Mouse (Mus musculus) heart, adult 2 months (tissue): ENCODE results near the gene Pnmal2. TPM values are rescaled to one million over a fixed set of nuclear protein-coding genes. Genes with fewer than 3 reads are reported as not detected.

ENCODE experiments used
- DNase-seq, 2 experiments: peaks; one replicate each; pipeline ENCODE4 v3.0.0; 2021
- H3K27ac ChIP-seq: fragments of 200-600 bp; 2 replicates; pipeline ENCODE4 v1.8.1; 2022
- H3K27me3 ChIP-seq: fragments of 200-500 bp; 2 replicates; pipeline ENCODE4 v1.6.1; 2012; ENCODE audit warnings: mild to moderate bottlenecking, low read length, inconsistent platforms, mixed read lengths; ENCODE audit not compliant: control insufficient read depth, insufficient read depth
- H3K36me3 ChIP-seq: fragments of 200-500 bp; 2 replicates; pipeline ENCODE4 v1.6.1; 2012; ENCODE audit warnings: low read length, inconsistent platforms; ENCODE audit not compliant: control insufficient read depth, insufficient read depth
- H3K4me1 ChIP-seq: fragments of 200-500 bp; 2 replicates; pipeline ENCODE4 v1.6.1; 2011; ENCODE audit warnings: low read length; ENCODE audit not compliant: control insufficient read depth, insufficient read depth
- H3K4me3 ChIP-seq: fragments of 200-600 bp; 2 replicates; pipeline ENCODE4 v1.8.1; 2022
- H3K79me2 ChIP-seq: fragments of 200-500 bp; replicated peaks from 2 replicates; pipeline ENCODE4 v1.6.1; 2012; ENCODE audit warnings: mild to moderate bottlenecking, inconsistent platforms, low read length, moderate library complexity, mixed read lengths; ENCODE audit not compliant: control insufficient read depth, insufficient read depth
- H3K9ac ChIP-seq: fragments of 200-500 bp; 2 replicates; pipeline ENCODE4 v1.6.1; 2012; ENCODE audit warnings: low read depth, mild to moderate bottlenecking, control low read depth, inconsistent platforms, low read length, mixed read lengths
- CTCF ChIP-seq: fragments of 200-600 bp; IDR thresholded peaks from 2 replicates; pipeline ENCODE4 v1.8.1; 2022; ENCODE audit warnings: antibody characterized with exemption, mild to moderate bottlenecking, moderate library complexity
- EP300 ChIP-seq: fragments of 200-500 bp; IDR thresholded peaks from 2 replicates; pipeline ENCODE4 v1.6.1; 2011; ENCODE audit warnings: low read depth, low read length, control low read depth; ENCODE audit not compliant: insufficient read depth
- POLR2A ChIP-seq: fragments of 200-500 bp; IDR thresholded peaks from 2 replicates; pipeline ENCODE4 v1.6.1; 2011; ENCODE audit warnings: mild to moderate bottlenecking, low read depth, low read length, control low read depth; ENCODE audit not compliant: insufficient read depth
- WGBS: fragments of 180-500 bp; shearing (Covaris S2); methylation state at CpG from one replicate; pipeline ENCODE4 v1.1.7; 2018; 5-methylcytosine and 5-hydroxymethylcytosine counted together
- intact Hi-C: fragments of 180-260 bp; cut with DNase I; formaldehyde crosslinking; loops from one replicate; pipeline ENCODE4 v1.15.1; 2025
- polyA plus RNA-seq: library from polyadenylated mRNA; depleted of rRNA; stranded (reverse); fragments of >200 nt; gene quantifications from 2 replicates; pipeline ENCODE4 v1.2.3, GENCODE M21; 2012
- total RNA-seq, 2 experiments: library from RNA; stranded (reverse); gene quantifications; 2 replicates each; pipeline ENCODE4 v1.2.3; 2021

The Pnmal2 gene
- total and polyA plus RNA-seq, 3 experiments, result 3.5 to 4.1 (median 3.8) TPM

DNA sequence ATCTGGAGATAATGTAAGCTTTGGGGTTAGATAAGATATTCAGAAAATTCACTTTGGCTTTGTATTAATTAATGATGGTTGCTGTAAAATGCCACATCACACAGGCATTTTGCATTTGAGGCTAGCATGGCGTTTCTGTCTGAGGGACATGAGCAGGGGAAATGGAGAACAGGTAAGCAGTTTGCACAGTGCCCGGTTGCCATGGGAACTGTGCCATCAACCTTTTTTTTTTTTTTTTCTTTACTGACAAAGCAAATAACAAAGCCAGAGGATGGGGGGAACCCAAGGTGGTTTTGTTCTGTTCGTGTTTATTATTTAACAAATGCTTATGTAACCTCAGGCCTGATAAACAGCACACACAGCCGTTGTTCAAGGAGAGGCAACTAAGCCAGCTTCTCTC is 1.6 kb upstream of the Pnmal2 start:
- H3K36me3 ChIP-seq, result no peaks in the 10 kb centered on the region
- WGBS, result 71% methylated on average over 4 of the region's 4 CpGs

DNA sequence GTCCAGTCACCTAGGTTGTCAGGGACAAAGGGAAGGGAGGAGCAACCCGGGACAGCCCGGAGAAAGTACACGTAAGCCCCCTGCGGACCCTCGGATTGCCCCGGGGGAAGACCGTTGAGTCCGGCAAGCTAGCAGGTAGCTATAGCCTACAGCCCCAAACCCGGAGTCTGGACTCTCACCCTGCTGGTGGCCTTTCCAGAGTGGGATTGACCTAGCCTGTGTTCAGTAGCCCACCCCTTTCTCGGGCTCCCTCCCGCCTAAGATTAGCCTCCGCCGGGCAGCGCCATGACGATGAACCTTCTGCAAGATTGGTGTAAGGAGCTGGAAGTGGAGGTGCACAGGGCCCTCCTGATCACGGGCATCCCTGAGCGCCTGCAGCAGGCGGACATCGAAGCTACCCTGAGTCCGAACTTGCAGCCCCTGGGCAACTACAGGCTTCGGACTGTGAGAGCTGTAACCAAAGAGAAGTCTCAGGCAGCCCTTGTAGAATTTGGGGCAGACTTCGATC is 380 bp downstream of the Pnmal2 start:
- peak in 1 of 2 experiments; percentile 42 for DNase-seq
- WGBS, result 8% methylated on average over 22 of the region's 22 CpGs
- Histone ChIP-seq H3K79me2 (no peaks in the 10 kb centered on the region), H3K4me3 (peak overlapping the region; percentile 59), H3K27me3 (no peaks in the 10 kb centered on the region), H3K27ac (peak overlapping the region; percentile 56), H3K36me3 (no peaks in the 10 kb centered on the region), H3K4me1 (peaks cover 2% of the 10 kb centered on the region; the same call in 1 of the 2 replicates), H3K9ac (peak overlapping the region; percentile 84)
- TF ChIP-seq POLR2A, result no peak
- TF ChIP-seq EP300, result no peak
- no peak for TF ChIP-seq CTCF
- intact Hi-C loops, result no loop called here

More for the DNA sequence above, 1.6 kb upstream of the Pnmal2 start:
- no peak overlapping the region for H3K27ac ChIP-seq
- intact Hi-C loops, result no loop called here
- H3K4me1 ChIP-seq, result no peaks in the 10 kb centered on the region; the same call in 1 of the 2 replicates
- TF ChIP-seq EP300 (no peak), POLR2A (no peak), CTCF (no peak)
- no peaks in the 10 kb centered on the region for H3K79me2 ChIP-seq
- no peak for DNase-seq
- no peaks in the 10 kb centered on the region for H3K27me3 ChIP-seq
- no peak overlapping the region for H3K9ac ChIP-seq
- no peak overlapping the region for H3K4me3 ChIP-seq

DNA sequence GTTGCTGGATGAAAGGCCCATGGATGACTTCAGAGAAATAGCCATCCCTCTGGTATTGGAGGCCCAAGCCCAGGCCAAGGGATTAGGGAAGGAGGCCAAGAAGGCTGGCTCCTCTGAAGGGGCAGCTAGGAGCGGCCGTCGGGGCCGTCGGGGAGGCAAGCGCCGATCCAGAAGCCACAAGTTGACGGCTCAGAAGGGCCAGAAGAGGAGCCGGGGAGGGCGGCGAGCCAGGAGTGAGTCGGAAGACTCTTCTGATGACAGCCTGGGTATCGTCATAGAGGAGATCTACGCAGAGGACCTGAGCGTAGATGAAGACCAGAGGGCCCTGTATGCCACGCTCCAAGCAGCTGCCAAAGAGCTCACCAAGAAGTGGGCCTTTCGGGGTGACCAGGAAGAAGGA is 937 bp downstream of the Pnmal2 start:
- H3K27me3 ChIP-seq, result no peaks in the 10 kb centered on the region
- H3K9ac ChIP-seq, result no peak overlapping the region
- H3K4me3 ChIP-seq, result peak overlapping the region; percentile 59; the same call in 1 of the 2 replicates
- no peak overlapping the region; the same call in 1 of the 2 replicates for H3K27ac ChIP-seq
- intact Hi-C loops, result no loop called here
- no peak for TF ChIP-seq CTCF
- no peak for TF ChIP-seq EP300
- TF ChIP-seq POLR2A, result no peak
- WGBS, result 34% methylated on average over 17 of the region's 17 CpGs
- H3K79me2 ChIP-seq, result no peaks in the 10 kb centered on the region
- H3K36me3 ChIP-seq, result no peaks in the 10 kb centered on the region
- H3K4me1 ChIP-seq, result peaks cover 3% of the 10 kb centered on the region; the same call in 1 of the 2 replicates
- peak in 1 of 2 experiments; percentile 20 for DNase-seq

DNA sequence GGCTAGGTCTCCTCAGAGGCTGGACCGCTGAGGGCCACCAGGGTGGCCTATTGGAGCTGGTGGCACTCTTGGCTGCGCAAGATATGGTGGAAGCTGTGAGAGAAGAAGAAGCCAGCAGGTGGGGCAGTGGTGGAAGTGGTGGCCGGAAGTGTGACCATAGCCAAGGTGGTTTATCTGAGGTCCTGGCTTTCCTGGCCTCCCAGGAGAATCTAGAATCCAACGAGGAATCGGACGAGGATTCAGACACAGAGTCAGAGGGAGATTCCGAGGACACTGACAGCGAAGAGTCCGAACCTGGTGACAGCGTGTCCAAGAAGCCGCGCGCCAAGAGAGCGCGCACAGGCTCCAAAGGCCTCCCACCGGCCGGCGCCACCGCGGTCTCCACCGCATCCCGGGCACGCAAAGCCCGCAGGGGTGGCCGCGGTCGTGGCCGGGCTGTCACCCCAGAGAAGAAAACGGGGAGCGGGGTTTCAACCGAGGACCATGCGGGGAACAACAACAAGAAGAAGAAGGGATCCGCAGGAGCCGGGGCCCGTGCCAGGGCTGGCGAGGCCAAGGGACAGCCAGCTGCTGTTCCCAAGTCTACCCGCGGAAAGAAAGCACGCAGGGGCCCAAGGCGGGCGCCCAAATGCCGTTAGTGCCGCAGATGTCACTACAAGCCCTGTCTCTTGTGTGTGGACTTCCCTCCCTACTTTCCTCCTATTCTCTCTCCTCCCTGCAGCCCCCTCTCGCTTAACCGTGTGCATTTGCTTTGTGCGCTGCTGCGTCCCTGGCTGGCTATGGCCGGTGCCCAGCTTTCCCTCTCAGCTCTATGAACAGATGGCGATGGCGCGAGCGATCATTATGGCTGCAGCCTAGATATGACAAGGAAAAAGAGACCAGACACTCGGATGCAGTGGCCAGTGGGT is 2.2 kb downstream of the Pnmal2 start:
- 6% methylated on average over 53 of the region's 53 CpGs for WGBS
- no peaks in the 10 kb centered on the region for H3K36me3 ChIP-seq
- peak overlapping the region; percentile 28; the same call in 1 of the 2 replicates for H3K27ac ChIP-seq
- no peaks in the 10 kb centered on the region for H3K79me2 ChIP-seq
- DNase-seq, result peak; percentile 44 to 57
- peaks cover 3% of the 10 kb centered on the region; the same call in 1 of the 2 replicates for H3K4me1 ChIP-seq
- TF ChIP-seq EP300 (no peak), CTCF (peak; percentile 41), POLR2A (no peak)
- no peaks in the 10 kb centered on the region for H3K27me3 ChIP-seq
- H3K4me3 ChIP-seq, result peak overlapping the region; percentile 47
- intact Hi-C loops, result no loop called here
- peak overlapping the region; percentile 26; the same call in 1 of the 2 replicates for H3K9ac ChIP-seq

DNA sequence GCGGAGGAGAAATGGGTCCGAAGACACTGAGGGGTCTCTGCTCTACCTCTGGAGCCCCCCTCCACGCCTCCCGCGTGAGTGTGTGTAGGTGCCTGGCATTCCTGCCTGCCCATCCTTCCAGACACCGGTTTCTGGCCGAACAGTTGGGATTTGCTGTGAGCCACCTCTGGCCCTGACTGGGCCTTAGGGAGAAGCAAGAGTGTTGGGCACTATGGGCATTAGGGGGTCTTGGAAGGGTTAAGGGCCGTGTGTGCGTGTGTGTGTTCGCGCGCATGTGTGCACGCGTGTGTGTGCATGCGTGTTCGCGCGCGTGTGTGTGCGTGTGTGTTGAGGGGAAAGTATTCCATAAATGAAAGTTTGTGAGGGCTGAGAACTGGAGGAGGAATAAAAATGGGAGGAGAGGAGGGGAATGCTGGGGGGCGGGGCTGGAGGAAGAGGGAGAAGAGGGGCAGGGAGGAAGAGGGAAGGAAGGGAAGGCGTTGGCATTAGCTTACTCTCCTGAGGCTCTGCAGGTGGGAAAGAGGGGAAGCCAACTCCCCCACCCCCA is 2.9 kb downstream of the Pnmal2 start:
- H3K9ac ChIP-seq, result no peak overlapping the region
- peak; percentile 29 to 48 for DNase-seq
- peak overlapping the region; percentile 47 for H3K4me3 ChIP-seq
- H3K27ac ChIP-seq, result peak overlapping the region; percentile 28; the same call in 1 of the 2 replicates
- H3K36me3 ChIP-seq, result no peaks in the 10 kb centered on the region
- H3K4me1 ChIP-seq, result peaks cover 3% of the 10 kb centered on the region; the same call in 1 of the 2 replicates
- TF ChIP-seq POLR2A (no peak), EP300 (no peak), CTCF (no peak)
- no peaks in the 10 kb centered on the region for H3K27me3 ChIP-seq
- intact Hi-C loops, result no loop called here
- 24% methylated on average over 21 of the region's 22 CpGs for WGBS
- no peaks in the 10 kb centered on the region for H3K79me2 ChIP-seq
